Mouse (Mus musculus): ENCODE data around the gene Baz1b. TPM values are rescaled to one million over a fixed set of nuclear protein-coding genes. Genes with fewer than 3 reads are reported as not detected.
"Not testable (repeated sequence)": the region's sequence is repeated elsewhere in the genome, so short reads cannot be mapped to it uniquely, and the experiment has no call there.

Gene Baz1b
- polyA plus RNA-seq, 1 experiment = 86.6 TPM

DNA sequence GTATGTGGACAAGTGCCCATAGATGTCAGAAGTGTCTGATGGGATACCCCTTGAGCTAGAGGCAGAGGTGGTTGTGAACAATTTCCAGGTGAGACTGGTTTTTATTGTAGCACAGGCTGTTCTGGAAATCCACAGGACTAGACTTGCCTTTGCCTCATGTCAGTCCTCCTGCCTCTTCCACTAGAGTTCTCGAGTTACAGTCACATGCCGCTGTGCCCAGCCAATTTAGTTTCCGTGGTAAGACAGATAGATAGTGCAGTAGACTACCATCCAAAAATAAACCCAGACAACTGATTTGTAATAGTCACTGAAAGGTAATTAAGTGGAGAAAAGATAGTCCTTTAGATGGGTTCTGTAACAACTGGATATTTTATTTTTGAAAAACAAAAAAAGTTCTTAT is 15.7 kb downstream of the Baz1b start:
- Histone ChIP-seq H3K36me3 (ENCODE audit: control insufficient read depth, insufficient read depth, low read length, poor library complexity, severe bottlenecking) (peaks cover 66% of the 10 kb centered on the region), H3K4me3 (ENCODE audit: low read depth, low read length) (no peak overlapping the region), H3K27ac (ENCODE audit: insufficient read depth, low read length) (no peak overlapping the region), H3K4me1 (ENCODE audit: control insufficient read depth, insufficient read depth, low read length) (no peaks in the 10 kb centered on the region), H3K9me3 (replicated peaks; ENCODE audit: control insufficient read depth, insufficient read depth, low read length, poor library complexity, severe bottlenecking) (no peaks in the 10 kb centered on the region), H3K27me3 (ENCODE audit: control insufficient read depth, insufficient read depth, low read length, poor library complexity, severe bottlenecking) (no peaks in the 10 kb centered on the region), H3K9ac (ENCODE audit: low read depth, poor library complexity, severe bottlenecking) (no peak overlapping the region)
- TF ChIP-seq POLR2A (IDR thresholded peaks at IDR 0.05; ENCODE audit: insufficient read depth, low read length) (no peak), EP300 (IDR thresholded peaks at IDR 0.05; ENCODE audit: insufficient read depth, low read depth, low read length) (no peak), CTCF (IDR thresholded peaks at IDR 0.05; ENCODE audit: low read depth, low read length) (no peak)

DNA sequence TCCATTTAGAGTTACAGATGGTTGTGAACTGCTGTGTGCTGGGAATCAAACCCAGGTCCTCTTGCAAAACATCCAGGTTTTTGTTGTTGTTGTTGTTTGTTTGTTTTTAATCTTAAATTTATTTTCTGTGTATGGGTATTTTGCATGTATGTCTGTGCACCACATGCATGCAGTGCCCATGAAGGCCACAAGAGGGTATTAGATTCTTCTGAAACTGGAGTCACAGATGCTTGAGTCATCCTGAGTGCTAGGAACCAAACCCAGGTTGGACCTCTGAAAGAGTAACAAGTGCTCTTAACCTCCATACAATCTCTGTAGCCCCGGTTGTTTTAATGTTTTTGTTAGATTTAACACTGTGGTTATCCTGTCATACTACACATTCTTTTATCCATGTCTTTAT is 21.1 kb downstream of the Baz1b start:
- Histone ChIP-seq H3K4me1 (ENCODE audit: control insufficient read depth, insufficient read depth, low read length) (no peaks in the 10 kb centered on the region), H3K27me3 (ENCODE audit: control insufficient read depth, insufficient read depth, low read length, poor library complexity, severe bottlenecking) (no peaks in the 10 kb centered on the region), H3K36me3 (ENCODE audit: control insufficient read depth, insufficient read depth, low read length, poor library complexity, severe bottlenecking) (peaks cover 82% of the 10 kb centered on the region), H3K9me3 (replicated peaks; ENCODE audit: control insufficient read depth, insufficient read depth, low read length, poor library complexity, severe bottlenecking) (no peaks in the 10 kb centered on the region), H3K4me3 (ENCODE audit: low read depth, low read length) (no peak overlapping the region), H3K27ac (ENCODE audit: insufficient read depth, low read length) (no peak overlapping the region), H3K9ac (ENCODE audit: low read depth, poor library complexity, severe bottlenecking) (no peak overlapping the region)
- TF ChIP-seq POLR2A (IDR thresholded peaks at IDR 0.05; ENCODE audit: insufficient read depth, low read length) (no peak), EP300 (IDR thresholded peaks at IDR 0.05; ENCODE audit: insufficient read depth, low read depth, low read length) (no peak), CTCF (IDR thresholded peaks at IDR 0.05; ENCODE audit: low read depth, low read length) (no peak)

DNA sequence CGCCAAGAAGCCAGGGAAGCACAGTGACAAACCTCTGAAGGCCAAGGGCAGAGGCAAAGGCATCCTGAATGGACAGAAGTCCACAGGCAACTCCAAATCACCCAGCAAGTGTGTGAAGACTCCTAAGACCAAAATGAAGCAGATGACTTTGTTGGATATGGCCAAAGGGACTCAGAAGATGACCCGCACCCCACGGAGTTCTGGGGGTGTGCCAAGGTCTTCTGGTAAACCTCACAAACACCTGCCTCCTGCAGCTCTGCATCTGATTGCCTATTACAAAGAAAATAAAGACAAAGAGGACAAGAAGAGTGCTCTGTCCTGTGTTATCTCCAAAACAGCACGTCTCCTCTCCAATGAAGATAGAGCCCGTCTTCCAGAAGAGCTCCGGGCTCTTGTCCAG is 29.8 kb downstream of the Baz1b start:
- Histone ChIP-seq H3K4me1 (ENCODE audit: control insufficient read depth, insufficient read depth, low read length) (no peaks in the 10 kb centered on the region), H3K4me3 (ENCODE audit: low read depth, low read length) (no peak overlapping the region), H3K9me3 (replicated peaks; ENCODE audit: control insufficient read depth, insufficient read depth, low read length, poor library complexity, severe bottlenecking) (no peaks in the 10 kb centered on the region), H3K36me3 (ENCODE audit: control insufficient read depth, insufficient read depth, low read length, poor library complexity, severe bottlenecking) (peaks cover 91% of the 10 kb centered on the region), H3K27ac (ENCODE audit: insufficient read depth, low read length) (no peak overlapping the region), H3K27me3 (ENCODE audit: control insufficient read depth, insufficient read depth, low read length, poor library complexity, severe bottlenecking) (no peaks in the 10 kb centered on the region), H3K9ac (ENCODE audit: low read depth, poor library complexity, severe bottlenecking) (no peak overlapping the region)
- TF ChIP-seq POLR2A (IDR thresholded peaks at IDR 0.05; ENCODE audit: insufficient read depth, low read length) (no peak), CTCF (IDR thresholded peaks at IDR 0.05; ENCODE audit: low read depth, low read length) (no peak), EP300 (IDR thresholded peaks at IDR 0.05; ENCODE audit: insufficient read depth, low read depth, low read length) (no peak)

DNA sequence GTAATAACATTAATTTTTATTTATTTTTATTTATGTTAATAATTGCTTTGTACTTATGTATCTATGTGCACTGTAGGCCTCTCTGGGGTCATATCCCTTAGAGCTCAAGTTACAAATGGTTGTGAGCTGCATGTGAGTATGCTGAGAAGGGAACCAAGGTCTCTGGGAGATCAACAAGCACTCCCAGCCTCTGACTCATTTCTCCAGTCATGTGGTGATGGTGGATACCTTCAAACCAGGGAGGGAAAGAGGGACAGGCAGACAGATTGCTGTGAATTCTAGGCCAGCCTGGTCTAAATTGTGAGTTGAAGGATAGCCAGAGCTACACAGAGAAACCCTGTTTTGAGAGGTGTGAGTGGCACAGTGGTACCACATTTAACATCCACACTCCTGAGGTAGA is 33.9 kb downstream of the Baz1b start:
- Histone ChIP-seq H3K27ac (ENCODE audit: insufficient read depth, low read length) (no peak overlapping the region), H3K4me1 (ENCODE audit: control insufficient read depth, insufficient read depth, low read length) (no peaks in the 10 kb centered on the region), H3K27me3 (ENCODE audit: control insufficient read depth, insufficient read depth, low read length, poor library complexity, severe bottlenecking) (no peaks in the 10 kb centered on the region), H3K4me3 (ENCODE audit: low read depth, low read length) (no peak overlapping the region), H3K9ac (ENCODE audit: low read depth, poor library complexity, severe bottlenecking) (no peak overlapping the region), H3K36me3 (ENCODE audit: control insufficient read depth, insufficient read depth, low read length, poor library complexity, severe bottlenecking) (peaks cover 87% of the 10 kb centered on the region), H3K9me3 (replicated peaks; ENCODE audit: control insufficient read depth, insufficient read depth, low read length, poor library complexity, severe bottlenecking) (no peaks in the 10 kb centered on the region)
- TF ChIP-seq CTCF (IDR thresholded peaks at IDR 0.05; ENCODE audit: low read depth, low read length) = no peak
- no peak for TF ChIP-seq EP300 (IDR thresholded peaks at IDR 0.05; ENCODE audit: insufficient read depth, low read depth, low read length)
- TF ChIP-seq POLR2A (IDR thresholded peaks at IDR 0.05; ENCODE audit: insufficient read depth, low read length) = no peak

DNA sequence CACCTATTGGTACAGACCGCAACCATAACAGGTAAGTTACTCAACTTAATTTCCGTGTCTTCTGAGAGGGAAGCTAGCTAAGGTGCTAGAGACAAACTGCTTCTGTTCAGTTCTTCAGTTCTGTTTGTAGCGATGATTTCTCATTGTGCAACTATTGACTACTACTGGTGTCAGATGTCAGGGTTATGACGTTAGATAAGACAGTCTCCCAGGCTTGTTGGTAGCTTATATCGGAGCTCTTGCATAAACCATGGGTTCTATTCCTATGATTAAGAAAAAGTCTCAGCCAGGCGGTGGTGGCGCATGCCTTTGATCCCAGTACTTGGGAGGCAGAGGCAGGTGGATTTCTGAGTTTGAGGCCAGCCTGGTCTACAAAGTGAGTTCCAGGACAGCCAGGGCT is 35.0 kb downstream of the Baz1b start:
- Histone ChIP-seq H3K9me3 (replicated peaks; ENCODE audit: control insufficient read depth, insufficient read depth, low read length, poor library complexity, severe bottlenecking) (no peaks in the 10 kb centered on the region), H3K36me3 (ENCODE audit: control insufficient read depth, insufficient read depth, low read length, poor library complexity, severe bottlenecking) (peaks cover 84% of the 10 kb centered on the region), H3K9ac (ENCODE audit: low read depth, poor library complexity, severe bottlenecking) (no peak overlapping the region), H3K4me3 (ENCODE audit: low read depth, low read length) (no peak overlapping the region), H3K27ac (ENCODE audit: insufficient read depth, low read length) (no peak overlapping the region), H3K27me3 (ENCODE audit: control insufficient read depth, insufficient read depth, low read length, poor library complexity, severe bottlenecking) (no peaks in the 10 kb centered on the region), H3K4me1 (ENCODE audit: control insufficient read depth, insufficient read depth, low read length) (no peaks in the 10 kb centered on the region)
- TF ChIP-seq CTCF (IDR thresholded peaks at IDR 0.05; ENCODE audit: low read depth, low read length) = no peak
- no peak for TF ChIP-seq EP300 (IDR thresholded peaks at IDR 0.05; ENCODE audit: insufficient read depth, low read depth, low read length)
- TF ChIP-seq POLR2A (IDR thresholded peaks at IDR 0.05; ENCODE audit: insufficient read depth, low read length) = no peak

DNA sequence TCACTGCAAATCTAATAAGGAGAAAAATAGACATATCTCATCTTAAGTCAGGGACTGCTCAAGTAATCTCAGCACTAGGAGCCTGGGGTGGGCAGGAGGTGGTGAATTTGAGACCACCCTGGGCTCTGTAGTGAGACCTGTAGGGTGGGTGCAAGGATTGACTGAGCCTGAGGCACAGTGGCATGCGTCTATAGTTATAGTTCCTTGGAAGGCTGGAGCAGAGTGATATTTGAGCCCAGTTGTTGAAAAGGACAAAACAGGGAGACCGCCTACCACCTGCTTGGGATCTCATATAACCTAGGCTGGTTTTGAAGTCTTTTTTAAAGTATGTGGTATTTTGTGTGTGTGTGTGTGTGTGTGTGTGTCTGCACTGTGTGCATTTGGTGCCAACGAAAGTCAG is 37.1 kb downstream of the Baz1b start:
- Histone ChIP-seq H3K27me3 (ENCODE audit: control insufficient read depth, insufficient read depth, low read length, poor library complexity, severe bottlenecking) (no peaks in the 10 kb centered on the region), H3K9ac (ENCODE audit: low read depth, poor library complexity, severe bottlenecking) (no peak overlapping the region), H3K4me1 (ENCODE audit: control insufficient read depth, insufficient read depth, low read length) (no peaks in the 10 kb centered on the region), H3K9me3 (replicated peaks; ENCODE audit: control insufficient read depth, insufficient read depth, low read length, poor library complexity, severe bottlenecking) (no peaks in the 10 kb centered on the region), H3K27ac (ENCODE audit: insufficient read depth, low read length) (no peak overlapping the region), H3K4me3 (ENCODE audit: low read depth, low read length) (no peak overlapping the region), H3K36me3 (ENCODE audit: control insufficient read depth, insufficient read depth, low read length, poor library complexity, severe bottlenecking) (peaks cover 81% of the 10 kb centered on the region)
- TF ChIP-seq POLR2A (IDR thresholded peaks at IDR 0.05; ENCODE audit: insufficient read depth, low read length) = no peak
- TF ChIP-seq EP300 (IDR thresholded peaks at IDR 0.05; ENCODE audit: insufficient read depth, low read depth, low read length) = no peak
- no peak for TF ChIP-seq CTCF (IDR thresholded peaks at IDR 0.05; ENCODE audit: low read depth, low read length)

DNA sequence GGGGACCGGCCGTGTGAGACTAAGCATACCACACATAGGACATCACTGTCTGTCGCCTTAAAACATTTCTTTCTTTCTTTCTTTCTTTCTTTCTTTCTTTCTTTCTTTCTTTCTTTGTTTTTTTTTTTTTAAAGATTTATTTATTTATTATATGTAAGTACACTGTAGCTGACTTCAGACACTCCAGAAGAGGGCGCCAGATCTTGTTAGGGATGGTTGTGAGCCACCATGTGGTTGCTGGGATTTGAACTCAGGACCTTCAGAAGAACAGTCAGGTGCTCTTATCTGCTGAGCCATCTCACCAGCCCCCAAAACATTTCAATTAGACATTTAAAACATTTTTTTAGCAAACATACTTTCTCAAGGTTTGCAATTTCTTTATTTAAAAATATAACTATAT is 38.8 kb downstream of the Baz1b start:
- not testable (repeated sequence) for H3K9me3 ChIP-seq (replicated peaks; ENCODE audit: control insufficient read depth, insufficient read depth, low read length, poor library complexity, severe bottlenecking); H3K27me3 ChIP-seq (ENCODE audit: control insufficient read depth, insufficient read depth, low read length, poor library complexity, severe bottlenecking); H3K27ac ChIP-seq (ENCODE audit: insufficient read depth, low read length); H3K4me3 ChIP-seq (ENCODE audit: low read depth, low read length); H3K4me1 ChIP-seq (ENCODE audit: control insufficient read depth, insufficient read depth, low read length); H3K9ac ChIP-seq (ENCODE audit: low read depth, poor library complexity, severe bottlenecking)
- H3K36me3 ChIP-seq (ENCODE audit: control insufficient read depth, insufficient read depth, low read length, poor library complexity, severe bottlenecking) = peaks cover 81% of the 10 kb centered on the region
